Mouse (Mus musculus) heart, embryonic 15.5 days (tissue): ENCODE results near the gene Atrip. TPM values are rescaled to one million over a fixed set of nuclear protein-coding genes. Genes with fewer than 3 reads are reported as not detected.

Source experiments
- ATAC-seq: fragments of 200-750 bp; cut with Nextera tagmentation; replicated peaks from 2 replicates; pipeline ENCODE4 v1.8.0; 2017; ENCODE audit warnings: low read depth, moderate TSS enrichment; ENCODE audit not compliant: insufficient number of reproducible peaks, insufficient read depth, low FRiP score
- H3K27ac ChIP-seq: fragments of 300-500 bp; sonication (generic); 2 replicates; pipeline ENCODE4 v1.5.1; 2015; ENCODE audit warnings: mild to moderate bottlenecking, inconsistent platforms
- H3K27me3 ChIP-seq: fragments of 300-500 bp; sonication (generic); 2 replicates; pipeline ENCODE4 v1.6.1; 2015; ENCODE audit warnings: inconsistent platforms
- H3K36me3 ChIP-seq: fragments of 300-500 bp; sonication (generic); 2 replicates; pipeline ENCODE4 v1.6.1; 2015; ENCODE audit warnings: mild to moderate bottlenecking, inconsistent platforms
- H3K4me1 ChIP-seq: fragments of 300-500 bp; sonication (generic); replicated peaks from 2 replicates; pipeline ENCODE4 v1.6.1; 2015; ENCODE audit warnings: inconsistent platforms
- H3K4me2 ChIP-seq: fragments of 300-500 bp; sonication (generic); 2 replicates; pipeline ENCODE4 v1.6.1; 2015; ENCODE audit warnings: inconsistent platforms, mild to moderate bottlenecking, moderate library complexity
- H3K4me3 ChIP-seq: fragments of 300-500 bp; sonication (generic); 2 replicates; pipeline ENCODE4 v1.5.1; 2015; ENCODE audit warnings: mild to moderate bottlenecking, inconsistent platforms
- H3K9ac ChIP-seq: fragments of 300-500 bp; sonication (generic); 2 replicates; pipeline ENCODE4 v1.6.1; 2015; ENCODE audit warnings: mild to moderate bottlenecking, inconsistent platforms
- H3K9me3 ChIP-seq: fragments of 300-500 bp; sonication (generic); replicated peaks from 2 replicates; pipeline ENCODE4 v1.6.1; 2016; ENCODE audit warnings: inconsistent platforms
- WGBS: fragments of 180-500 bp; shearing (Covaris S2); methylation state at CpG from one replicate; pipeline ENCODE4 v1.1.7; 2015; ENCODE audit warnings: mixed read lengths; 5-methylcytosine and 5-hydroxymethylcytosine counted together
- polyA plus RNA-seq: library from polyadenylated mRNA; unstranded; fragments of >200 nt; fragmentation: Nextera tagmentation; extraction: Ambion mirVana; gene quantifications from 2 replicates; pipeline ENCODE4 v1.2.1, GENCODE M21; 2015

Atrip gene
- polyA plus RNA-seq, 1 experiment from 2014 or later = 15.9 TPM

- 89% methylated on average over 7 of the region's 7 CpGs for WGBS
- no peak overlapping the region for H3K4me2 ChIP-seq
- no peak for ATAC-seq
These were observed 42.9 kb downstream of the Atrip start for GRCm38 (mm10) chr9:109031001-109031400.

GRCm38 (mm10) chr9:109030312-109030711, 43.6 kb downstream of the Atrip start:
- Histone ChIP-seq H3K4me1 (peaks cover 5% of the 10 kb centered on the region; the same call in 1 of the 2 replicates), H3K9me3 (no peaks in the 10 kb centered on the region), H3K4me3 (no peak overlapping the region), H3K36me3 (no peaks in the 10 kb centered on the region), H3K27me3 (no peaks in the 10 kb centered on the region), H3K27ac (no peak overlapping the region), H3K9ac (no peak overlapping the region), H3K4me2 (no peak overlapping the region)
- 60% methylated on average over 3 of the region's 3 CpGs for WGBS
- no peak for ATAC-seq

More at GRCm38 (mm10) chr9:109031001-109031400, 42.9 kb downstream of the Atrip start:
- Histone ChIP-seq H3K9me3 (no peaks in the 10 kb centered on the region), H3K4me1 (peaks cover 5% of the 10 kb centered on the region; the same call in 1 of the 2 replicates), H3K27ac (no peak overlapping the region), H3K9ac (no peak overlapping the region), H3K4me3 (no peak overlapping the region), H3K36me3 (no peaks in the 10 kb centered on the region), H3K27me3 (no peaks in the 10 kb centered on the region)

GRCm38 (mm10) chr9:109028919-109029318, 45.0 kb downstream of the Atrip start:
- Histone ChIP-seq H3K9ac (no peak overlapping the region), H3K27ac (no peak overlapping the region), H3K4me1 (peaks cover 5% of the 10 kb centered on the region; the same call in 1 of the 2 replicates), H3K9me3 (no peaks in the 10 kb centered on the region), H3K27me3 (no peaks in the 10 kb centered on the region), H3K4me2 (no peak overlapping the region), H3K36me3 (no peaks in the 10 kb centered on the region), H3K4me3 (no peak overlapping the region)
- ATAC-seq = no peak
- 66% methylated on average over 5 of the region's 5 CpGs for WGBS

- Histone ChIP-seq H3K27ac (no peak overlapping the region), H3K9ac (no peak overlapping the region)
- WGBS = 75% methylated on average over 3 of the region's 3 CpGs
These were observed 45.5 kb downstream of the Atrip start for GRCm38 (mm10) chr9:109028421-109028820.

GRCm38 (mm10) chr9:109027521-109027920, 46.4 kb downstream of the Atrip start:
- H3K27me3 ChIP-seq = no peaks in the 10 kb centered on the region
- no peak overlapping the region for H3K4me3 ChIP-seq
- H3K36me3 ChIP-seq = no peaks in the 10 kb centered on the region
- no peak overlapping the region for H3K4me2 ChIP-seq
- no peaks in the 10 kb centered on the region for H3K9me3 ChIP-seq
- no peak for ATAC-seq
- peaks cover 5% of the 10 kb centered on the region; the same call in 1 of the 2 replicates for H3K4me1 ChIP-seq
- no peak overlapping the region for H3K9ac ChIP-seq
- no peak overlapping the region; the same call in 1 of the 2 replicates for H3K27ac ChIP-seq
- 63% methylated on average over 8 of the region's 8 CpGs for WGBS

More at GRCm38 (mm10) chr9:109028421-109028820, 45.5 kb downstream of the Atrip start:
- Histone ChIP-seq H3K4me3 (no peak overlapping the region), H3K4me1 (peaks cover 5% of the 10 kb centered on the region; the same call in 1 of the 2 replicates), H3K4me2 (no peak overlapping the region), H3K36me3 (no peaks in the 10 kb centered on the region), H3K9me3 (no peaks in the 10 kb centered on the region), H3K27me3 (no peaks in the 10 kb centered on the region)
- ATAC-seq = no peak

- no peak overlapping the region for H3K27ac ChIP-seq
- no peak overlapping the region for H3K4me3 ChIP-seq
- whole genome bisulfite sequencing = 86% methylated on average over 17 of the region's 17 CpGs
- no peak for ATAC-seq
- no peak overlapping the region for H3K9ac ChIP-seq
- no peaks in the 10 kb centered on the region for H3K27me3 ChIP-seq
- H3K4me1 ChIP-seq = peaks cover 5% of the 10 kb centered on the region; the same call in 1 of the 2 replicates
- no peaks in the 10 kb centered on the region for H3K36me3 ChIP-seq
- H3K9me3 ChIP-seq = no peaks in the 10 kb centered on the region
- H3K4me2 ChIP-seq = no peak overlapping the region
These were observed 50.8 kb downstream of the Atrip start for GRCm38 (mm10) chr9:109022866-109023685.

GRCm38 (mm10) chr9:109021428-109021827, 52.5 kb downstream of the Atrip start:
- H3K9ac ChIP-seq = no peak overlapping the region
- no peaks in the 10 kb centered on the region for H3K27me3 ChIP-seq
- no peak overlapping the region for H3K4me2 ChIP-seq
- ATAC-seq = no peak
- no peaks in the 10 kb centered on the region for H3K9me3 ChIP-seq
- no peaks in the 10 kb centered on the region for H3K36me3 ChIP-seq
- no peak overlapping the region for H3K4me3 ChIP-seq
- no peaks in the 10 kb centered on the region for H3K4me1 ChIP-seq
- H3K27ac ChIP-seq = no peak overlapping the region
- WGBS = 86% methylated on average over 4 of the region's 4 CpGs

- Histone ChIP-seq H3K27me3 (no peaks in the 10 kb centered on the region), H3K9ac (no peak overlapping the region), H3K27ac (no peak overlapping the region), H3K4me3 (no peak overlapping the region), H3K36me3 (no peaks in the 10 kb centered on the region), H3K4me2 (no peak overlapping the region), H3K4me1 (no peaks in the 10 kb centered on the region), H3K9me3 (no peaks in the 10 kb centered on the region)
- ATAC-seq = no peak
- 40% methylated on average over 11 of the region's 11 CpGs for WGBS
These were observed 56.8 kb downstream of the Atrip start for GRCm38 (mm10) chr9:109016973-109017604.

- H3K9ac ChIP-seq = no peak overlapping the region
- no peaks in the 10 kb centered on the region for H3K27me3 ChIP-seq
- H3K9me3 ChIP-seq = no peaks in the 10 kb centered on the region
- no peak for ATAC-seq
- H3K4me2 ChIP-seq = no peak overlapping the region
- H3K36me3 ChIP-seq = no peaks in the 10 kb centered on the region
- 42% methylated on average over 8 of the region's 8 CpGs for WGBS
- no peaks in the 10 kb centered on the region for H3K4me1 ChIP-seq
- no peak overlapping the region for H3K4me3 ChIP-seq
- H3K27ac ChIP-seq = no peak overlapping the region
These were observed 58.5 kb downstream of the Atrip start for GRCm38 (mm10) chr9:109015397-109015796.

GRCm38 (mm10) chr9:109010316-109010690, 63.6 kb downstream of the Atrip start:
- H3K4me2 ChIP-seq = peak overlapping the region; percentile 36; the same call in 1 of the 2 replicates

GRCm38 (mm10) chr9:109009636-109010315, 64.1 kb downstream of the Atrip start:
- peak; percentile 37; the same call in 1 of the 2 replicates for ATAC-seq

More at GRCm38 (mm10) chr9:109010316-109010690, 63.6 kb downstream of the Atrip start:
- Histone ChIP-seq H3K4me1 (peaks cover 11% of the 10 kb centered on the region), H3K27ac (no peak overlapping the region), H3K9ac (no peak overlapping the region), H3K27me3 (no peaks in the 10 kb centered on the region), H3K9me3 (no peaks in the 10 kb centered on the region), H3K4me3 (no peak overlapping the region), H3K36me3 (no peaks in the 10 kb centered on the region)
- ATAC-seq = no peak
- 58% methylated on average over 14 of the region's 14 CpGs for WGBS

More at GRCm38 (mm10) chr9:109009636-109010315, 64.1 kb downstream of the Atrip start:
- H3K9ac ChIP-seq = peak overlapping the region; percentile 19; the same call in 1 of the 2 replicates
- H3K36me3 ChIP-seq = no peaks in the 10 kb centered on the region
- H3K4me1 ChIP-seq = peaks cover 11% of the 10 kb centered on the region
- no peak overlapping the region for H3K4me3 ChIP-seq
- no peaks in the 10 kb centered on the region for H3K27me3 ChIP-seq
- no peak overlapping the region for H3K27ac ChIP-seq
- H3K9me3 ChIP-seq = no peaks in the 10 kb centered on the region
- 27% methylated on average over 17 of the region's 17 CpGs for WGBS
- peak overlapping the region; percentile 36 for H3K4me2 ChIP-seq
